Mouse (Mus musculus) intestine, embryonic 15.5 days (tissue): ENCODE results near the gene Plekho1. TPM values are rescaled to one million over a fixed set of nuclear protein-coding genes. Genes with fewer than 3 reads are reported as not detected.

ENCODE experiments used
- ATAC-seq: fragments of 200-750 bp; cut with Nextera tagmentation; 2 replicates; pipeline ENCODE4 v1.8.0; 2017; ENCODE audit warnings: moderate TSS enrichment, moderate library complexity
- H3K27ac ChIP-seq: fragments of 300-500 bp; sonication (generic); 2 replicates; pipeline ENCODE4 v1.5.1; 2015; ENCODE audit warnings: mild to moderate bottlenecking, inconsistent platforms
- H3K27me3 ChIP-seq: fragments of 300-500 bp; sonication (generic); replicated peaks from 2 replicates; pipeline ENCODE4 v1.6.1; 2015; ENCODE audit warnings: inconsistent platforms
- H3K36me3 ChIP-seq: fragments of 300-500 bp; sonication (generic); 2 replicates; pipeline ENCODE4 v1.6.1; 2015; ENCODE audit warnings: inconsistent platforms
- H3K4me1 ChIP-seq: fragments of 300-500 bp; sonication (generic); replicated peaks from 2 replicates; pipeline ENCODE4 v1.6.1; 2015; ENCODE audit warnings: inconsistent platforms
- H3K4me2 ChIP-seq: fragments of 300-500 bp; sonication (generic); replicated peaks from 2 replicates; pipeline ENCODE4 v1.6.1; 2015; ENCODE audit warnings: mild to moderate bottlenecking, inconsistent platforms
- H3K4me3 ChIP-seq: fragments of 300-500 bp; sonication (generic); replicated peaks from 2 replicates; pipeline ENCODE4 v1.5.1; 2015; ENCODE audit warnings: inconsistent platforms
- H3K9ac ChIP-seq: fragments of 300-500 bp; sonication (generic); 2 replicates; pipeline ENCODE4 v1.6.1; 2015; ENCODE audit warnings: inconsistent platforms
- H3K9me3 ChIP-seq: fragments of 300-500 bp; sonication (generic); 2 replicates; pipeline ENCODE4 v1.6.1; 2016; ENCODE audit warnings: inconsistent platforms
- WGBS: fragments of 180-500 bp; shearing (Covaris S2); methylation state at CpG from one replicate; pipeline ENCODE4 v1.1.7; 2015; 5-methylcytosine and 5-hydroxymethylcytosine counted together
- polyA plus RNA-seq: library from polyadenylated mRNA; unstranded; fragments of >200 nt; fragmentation: Nextera tagmentation; extraction: Ambion mirVana; gene quantifications from 2 replicates; pipeline ENCODE4 v1.2.1, GENCODE M21; 2015

The Plekho1 gene
- polyA plus RNA-seq, 1 experiment from 2014 or later: 30.1 TPM

- Histone ChIP-seq H3K36me3 (no peaks in the 10 kb centered on the region), H3K4me1 (no peaks in the 10 kb centered on the region), H3K4me2 (no peak overlapping the region), H3K27me3 (no peaks in the 10 kb centered on the region), H3K9me3 (no peaks in the 10 kb centered on the region), H3K9ac (no peak overlapping the region), H3K4me3 (no peak overlapping the region), H3K27ac (no peak overlapping the region)
- WGBS: 90% methylated on average over 11 of the region's 11 CpGs
- no peak for ATAC-seq
Measured at GRCm38 (mm10) chr3:96029766-96030165, 34.0 kb upstream of the Plekho1 start.

DNA sequence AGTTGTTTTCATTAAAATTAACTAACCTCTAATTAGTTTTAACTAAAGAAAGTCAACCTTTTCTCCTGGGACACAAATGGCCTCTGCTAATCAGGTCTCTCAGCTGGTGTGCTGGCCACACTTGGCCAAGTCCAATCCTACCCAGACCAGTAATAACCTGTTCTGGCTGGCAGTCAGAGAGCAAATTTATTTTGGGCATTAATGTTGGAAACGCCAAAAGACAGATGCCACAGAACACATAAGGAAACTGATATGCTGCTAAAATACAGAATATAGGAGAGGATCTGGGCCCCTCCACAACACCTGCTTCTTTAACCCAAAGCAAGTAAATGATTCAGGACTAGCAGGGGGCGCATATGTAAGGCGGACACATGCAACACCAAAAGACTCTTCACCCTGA lies 33.5 kb upstream of the Plekho1 start:
- 93% methylated on average over 3 of the region's 3 CpGs for WGBS
- H3K36me3 ChIP-seq: no peaks in the 10 kb centered on the region
- H3K4me2 ChIP-seq: no peak overlapping the region
- H3K4me1 ChIP-seq: no peaks in the 10 kb centered on the region
- ATAC-seq: no peak
- no peak overlapping the region for H3K4me3 ChIP-seq
- no peak overlapping the region for H3K9ac ChIP-seq
- no peaks in the 10 kb centered on the region for H3K27me3 ChIP-seq
- no peak overlapping the region for H3K27ac ChIP-seq
- no peaks in the 10 kb centered on the region for H3K9me3 ChIP-seq

- Histone ChIP-seq H3K27me3 (no peaks in the 10 kb centered on the region), H3K36me3 (no peaks in the 10 kb centered on the region), H3K4me1 (no peaks in the 10 kb centered on the region), H3K4me3 (no peak overlapping the region), H3K4me2 (no peak overlapping the region), H3K9me3 (no peaks in the 10 kb centered on the region), H3K9ac (no peak overlapping the region), H3K27ac (no peak overlapping the region)
- WGBS: 63% methylated on average over 1 of the region's 1 CpGs
- ATAC-seq: no peak
Measured at GRCm38 (mm10) chr3:96027875-96028274, 32.1 kb upstream of the Plekho1 start.

DNA sequence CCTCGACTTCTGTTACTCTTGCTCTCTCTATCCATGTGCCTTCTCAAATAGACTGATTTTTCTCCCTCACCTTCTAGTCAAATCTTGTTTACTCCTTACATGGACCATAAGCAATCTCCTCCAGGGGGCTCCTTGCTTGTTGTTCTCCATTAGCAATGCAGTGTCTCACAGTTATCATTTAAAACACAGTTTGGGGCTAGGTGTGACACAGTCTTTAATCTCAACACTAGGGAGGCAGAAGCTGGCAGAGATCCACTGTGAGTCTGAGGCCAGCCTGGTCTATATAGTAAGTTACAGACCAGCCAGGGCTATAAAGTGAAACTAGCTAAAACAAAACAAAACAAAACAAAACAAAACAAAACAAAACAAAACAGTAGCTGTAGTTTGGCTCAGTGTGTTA lies 31.3 kb upstream of the Plekho1 start:
- Histone ChIP-seq H3K36me3 (no peaks in the 10 kb centered on the region), H3K9me3 (no peaks in the 10 kb centered on the region), H3K27ac (no peak overlapping the region), H3K4me1 (no peaks in the 10 kb centered on the region), H3K4me3 (no peak overlapping the region), H3K27me3 (no peaks in the 10 kb centered on the region), H3K4me2 (no peak overlapping the region), H3K9ac (no peak overlapping the region)
- ATAC-seq: no peak
- whole genome bisulfite sequencing: 93% methylated on average over 1 of the region's 1 CpGs

DNA sequence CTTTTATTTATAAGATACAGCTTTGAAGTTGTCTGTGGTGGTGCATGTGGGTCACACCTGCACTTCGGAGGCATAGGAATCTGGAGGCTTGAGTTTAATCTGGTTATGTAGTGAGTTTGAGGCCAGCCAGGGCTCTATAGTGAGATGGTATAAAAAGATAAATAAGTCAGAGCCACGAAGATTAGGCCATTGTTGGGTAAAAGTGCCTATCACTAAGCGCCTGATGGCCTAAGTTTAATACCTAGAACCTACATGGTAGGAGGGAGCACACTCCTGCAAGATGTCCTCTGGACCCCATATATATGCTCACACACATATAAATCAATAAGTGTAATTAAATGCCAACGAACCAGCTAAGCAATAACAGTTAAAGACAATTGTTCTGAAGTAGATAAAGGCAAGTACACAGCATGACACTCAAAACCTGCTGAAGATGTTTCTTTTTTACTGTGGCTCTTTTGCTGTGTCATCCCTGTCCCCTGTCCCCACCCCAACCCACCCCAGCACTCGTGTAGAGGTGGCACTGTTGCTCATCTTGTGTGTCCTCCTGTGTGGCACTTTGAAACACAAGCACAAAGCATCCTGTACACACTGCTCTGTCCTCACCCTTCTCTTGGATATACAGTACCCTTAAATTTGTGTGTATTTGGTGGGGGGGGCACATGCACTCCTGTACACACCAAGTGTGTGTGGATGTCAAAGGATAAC lies 25.8 kb upstream of the Plekho1 start:
- Histone ChIP-seq H3K4me3 (no peak overlapping the region), H3K9me3 (no peaks in the 10 kb centered on the region), H3K36me3 (no peaks in the 10 kb centered on the region), H3K9ac (no peak overlapping the region), H3K27me3 (no peaks in the 10 kb centered on the region), H3K4me2 (no peak overlapping the region), H3K4me1 (no peaks in the 10 kb centered on the region), H3K27ac (no peak overlapping the region)
- ATAC-seq: no peak
- 67% methylated on average over 5 of the region's 5 CpGs for WGBS

DNA sequence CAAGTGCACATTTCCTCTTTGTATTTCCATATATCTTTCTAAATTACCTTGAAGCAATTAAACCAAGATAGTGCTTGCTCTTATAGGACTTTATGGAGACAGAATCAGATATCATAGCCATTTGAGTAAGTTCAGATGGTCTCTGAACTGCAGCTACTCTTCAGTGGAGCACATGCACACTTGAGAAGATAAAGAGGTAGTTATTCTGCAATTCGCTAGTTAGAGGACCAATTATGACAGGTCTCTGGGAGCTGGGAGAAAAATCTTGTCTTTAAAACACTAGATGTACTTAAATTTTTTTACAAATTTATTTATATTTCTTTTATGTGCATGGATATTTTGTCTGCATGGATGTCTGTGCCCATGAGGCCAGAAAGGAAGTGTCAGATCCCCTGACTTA lies 24.9 kb upstream of the Plekho1 start:
- H3K27ac ChIP-seq: no peak overlapping the region
- no peak overlapping the region for H3K4me3 ChIP-seq
- no peaks in the 10 kb centered on the region for H3K4me1 ChIP-seq
- 83% methylated on average over 1 of the region's 1 CpGs for WGBS
- H3K27me3 ChIP-seq: no peaks in the 10 kb centered on the region
- ATAC-seq: no peak
- no peaks in the 10 kb centered on the region for H3K36me3 ChIP-seq
- H3K4me2 ChIP-seq: no peak overlapping the region
- H3K9me3 ChIP-seq: no peaks in the 10 kb centered on the region
- H3K9ac ChIP-seq: no peak overlapping the region

GRCm38 (mm10) chr3:96017461-96017860 lies 21.7 kb upstream of the Plekho1 start:
- no peak for ATAC-seq
- no peak overlapping the region for H3K4me3 ChIP-seq
- H3K27ac ChIP-seq: no peak overlapping the region
- no peak overlapping the region for H3K4me2 ChIP-seq
- no peaks in the 10 kb centered on the region for H3K4me1 ChIP-seq
- no peaks in the 10 kb centered on the region for H3K27me3 ChIP-seq
- H3K9ac ChIP-seq: no peak overlapping the region
- 63% methylated on average over 5 of the region's 5 CpGs for WGBS
- no peaks in the 10 kb centered on the region for H3K9me3 ChIP-seq
- H3K36me3 ChIP-seq: no peaks in the 10 kb centered on the region

DNA sequence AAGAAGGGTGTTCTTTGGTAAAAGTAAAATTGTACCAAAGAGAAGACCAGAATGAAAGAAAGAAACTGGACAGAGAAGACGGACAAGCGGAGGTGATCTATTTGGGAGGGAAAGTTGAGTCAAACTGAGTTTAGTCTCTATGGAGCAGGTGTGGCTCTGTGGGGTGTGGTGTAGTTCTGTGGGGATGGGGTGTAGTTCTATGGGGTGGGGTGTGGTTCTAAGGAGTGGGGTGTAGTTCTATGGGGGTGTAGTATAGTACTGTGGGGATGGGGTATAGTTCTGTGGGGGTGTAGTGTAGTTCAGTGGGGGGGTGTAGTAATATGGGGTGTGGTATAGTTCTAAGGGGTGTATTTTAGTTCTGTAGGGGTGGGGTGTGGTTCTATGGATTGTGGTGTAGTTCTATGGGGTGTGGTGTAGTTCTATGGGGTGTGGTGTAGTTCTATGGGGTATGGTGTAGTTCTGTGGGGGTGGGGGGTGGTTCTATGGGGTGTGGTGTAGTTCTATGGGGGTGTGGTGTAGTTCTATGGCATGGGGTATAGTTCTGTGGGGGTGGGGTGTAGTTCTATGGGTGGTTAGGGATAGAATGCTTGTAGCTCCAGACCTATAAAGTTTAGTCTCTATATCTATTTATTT lies 20.6 kb upstream of the Plekho1 start:
- H3K27me3 ChIP-seq: no peaks in the 10 kb centered on the region
- no peaks in the 10 kb centered on the region for H3K4me1 ChIP-seq
- 91% methylated on average over 2 of the region's 2 CpGs for WGBS
- H3K4me2 ChIP-seq: no peak overlapping the region
- H3K9me3 ChIP-seq: no peaks in the 10 kb centered on the region
- no peaks in the 10 kb centered on the region for H3K36me3 ChIP-seq
- no peak for ATAC-seq
- H3K27ac ChIP-seq: no peak overlapping the region
- H3K9ac ChIP-seq: no peak overlapping the region
- H3K4me3 ChIP-seq: no peak overlapping the region

DNA sequence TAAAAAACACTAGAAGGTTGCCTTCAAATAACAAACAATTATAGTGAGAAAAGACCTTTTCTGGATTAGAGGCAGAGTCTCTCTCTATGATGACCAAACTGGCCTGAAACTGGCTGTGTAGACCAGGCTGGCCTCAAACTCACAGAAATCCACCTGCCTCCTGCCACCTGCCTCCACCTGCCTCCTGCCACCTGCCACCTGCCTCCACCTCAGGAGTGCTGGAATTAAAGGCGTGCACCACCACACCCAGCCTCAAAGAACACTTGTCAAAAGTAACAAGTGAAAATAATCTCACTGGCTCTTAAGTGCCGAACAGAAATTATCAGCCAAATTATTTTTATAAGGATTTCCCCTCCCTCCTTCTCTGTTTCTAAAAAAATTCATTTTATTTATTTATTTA lies 19.9 kb upstream of the Plekho1 start:
- no peaks in the 10 kb centered on the region for H3K27me3 ChIP-seq
- H3K4me3 ChIP-seq: no peak overlapping the region
- H3K36me3 ChIP-seq: no peaks in the 10 kb centered on the region
- 85% methylated on average over 2 of the region's 2 CpGs for WGBS
- H3K27ac ChIP-seq: no peak overlapping the region
- no peak overlapping the region for H3K4me2 ChIP-seq
- H3K9me3 ChIP-seq: no peaks in the 10 kb centered on the region
- no peaks in the 10 kb centered on the region for H3K4me1 ChIP-seq
- no peak overlapping the region for H3K9ac ChIP-seq
- ATAC-seq: no peak

GRCm38 (mm10) chr3:96012805-96013204 lies 17.0 kb upstream of the Plekho1 start:
- H3K9ac ChIP-seq: no peak overlapping the region
- H3K4me2 ChIP-seq: no peak overlapping the region
- 62% methylated on average over 5 of the region's 5 CpGs for WGBS
- H3K4me3 ChIP-seq: no peak overlapping the region
- H3K9me3 ChIP-seq: no peaks in the 10 kb centered on the region
- no peaks in the 10 kb centered on the region for H3K27me3 ChIP-seq
- H3K27ac ChIP-seq: no peak overlapping the region
- H3K36me3 ChIP-seq: no peaks in the 10 kb centered on the region
- H3K4me1 ChIP-seq: no peaks in the 10 kb centered on the region
- ATAC-seq: no peak

DNA sequence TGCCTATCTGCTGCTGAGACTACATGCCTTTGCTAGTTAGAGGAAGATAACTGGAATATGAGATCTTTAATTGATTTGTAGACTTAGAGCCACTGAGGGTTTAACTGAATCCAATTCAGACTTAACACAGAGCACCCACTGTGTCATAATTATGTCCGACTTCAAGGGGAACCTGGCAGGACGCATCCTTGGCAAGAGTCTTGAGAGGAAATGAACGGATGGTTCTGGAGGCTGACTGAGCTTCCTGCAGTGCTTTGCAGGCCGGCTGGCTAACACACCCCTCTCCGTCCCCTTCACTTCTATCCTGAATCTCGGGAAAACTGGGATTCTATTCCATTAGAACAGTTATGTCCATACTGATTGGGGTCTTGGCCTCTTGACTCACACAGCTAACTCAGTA lies 12.7 kb upstream of the Plekho1 start:
- Histone ChIP-seq H3K27me3 (no peaks in the 10 kb centered on the region), H3K9ac (no peak overlapping the region), H3K4me3 (no peak overlapping the region), H3K4me1 (no peaks in the 10 kb centered on the region), H3K4me2 (no peak overlapping the region), H3K27ac (no peak overlapping the region), H3K36me3 (no peaks in the 10 kb centered on the region), H3K9me3 (no peaks in the 10 kb centered on the region)
- no peak for ATAC-seq
- 75% methylated on average over 6 of the region's 6 CpGs for WGBS

- Histone ChIP-seq H3K36me3 (no peaks in the 10 kb centered on the region), H3K9me3 (no peaks in the 10 kb centered on the region), H3K9ac (no peak overlapping the region), H3K27me3 (no peaks in the 10 kb centered on the region), H3K4me3 (no peak overlapping the region), H3K4me2 (no peak overlapping the region), H3K27ac (no peak overlapping the region), H3K4me1 (no peaks in the 10 kb centered on the region)
- ATAC-seq: no peak
- 92% methylated on average over 1 of the region's 1 CpGs for whole genome bisulfite sequencing
Measured at GRCm38 (mm10) chr3:96001560-96001959, 5.8 kb upstream of the Plekho1 start.

- no peaks in the 10 kb centered on the region for H3K4me1 ChIP-seq
- H3K9me3 ChIP-seq: no peaks in the 10 kb centered on the region
- no peak overlapping the region for H3K4me2 ChIP-seq
- 53% methylated on average over 9 of the region's 9 CpGs for WGBS
- no peak overlapping the region for H3K9ac ChIP-seq
- no peak overlapping the region for H3K27ac ChIP-seq
- H3K4me3 ChIP-seq: no peak overlapping the region
- no peaks in the 10 kb centered on the region for H3K36me3 ChIP-seq
- H3K27me3 ChIP-seq: no peaks in the 10 kb centered on the region
- no peak for ATAC-seq
Measured at GRCm38 (mm10) chr3:96000921-96001501, 5.2 kb upstream of the Plekho1 start.
